ENCODE assay signal across 24 mouse cellular contexts in the genomic region with DNA sequence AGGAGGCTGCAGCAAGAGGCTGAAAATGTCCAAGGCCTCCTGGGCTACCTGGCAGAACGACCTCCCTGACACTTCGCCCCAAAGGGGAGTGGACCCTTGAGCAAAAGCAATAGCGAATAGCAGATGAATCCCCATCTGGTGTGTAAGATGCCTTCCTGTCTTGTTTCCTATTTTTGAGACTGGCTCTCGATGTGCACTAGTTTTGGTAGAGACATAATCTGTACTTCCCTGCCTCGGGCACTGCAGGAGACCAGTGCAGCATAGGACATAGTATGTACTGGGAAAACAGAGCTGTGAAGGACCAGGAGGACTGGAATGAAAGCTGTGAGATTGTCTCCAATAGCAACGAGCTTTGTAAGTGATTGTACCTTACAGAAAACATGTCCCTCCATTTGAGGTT. TPM values are rescaled to one million over a fixed set of nuclear protein-coding genes. Genes with fewer than 3 reads are reported as not detected.
DNase-seq lines count a peak whose midpoint lies in the region; TF ChIP-seq lines count a peak whose summit lies in the region.
"Had no signal": no experiment of that assay in that cellular context is flagged by ENCODE, and none has a peak within 500 bp of the region (broad histone marks: within the 10 kb centered on the region; RNA-seq: fewer than 3 reads in every experiment).

No protein-coding gene starts in this region.

- peaks cover 24% of the 10 kb centered on the region for H3K79me2 ChIP-seq in CH12.LX (replicated peaks; ENCODE audit: control insufficient read depth, extremely low read depth, insufficient read depth, poor library complexity, severe bottlenecking)

- H3K4me3 ChIP-seq in layer of hippocampus, adult 2 months, result no peak overlapping the region
- H3K4me3 ChIP-seq in CH12.LX (replicated peaks in 1 of 3; ENCODE audit: low read depth in 2 of 3, low read length in 2 of 3, poor library complexity in 1 of 3), result no peak overlapping the region
- no peak overlapping the region for H3K4me3 ChIP-seq in bone marrow, adult 2 months (replicated peaks; ENCODE audit: control insufficient read depth, low read depth, low read length)
- peak overlapping the region; percentile 64 for H3K4me3 ChIP-seq in megakaryocyte, embryonic 14.5 days (replicated peaks)
- H3K4me3 ChIP-seq: erythroblast, embryonic 14.5 days; hindbrain, embryonic 12.5 days; intestine, embryonic 15.5 days; liver, embryonic 12.5 days; neural tube, embryonic 15.5 days; stomach, embryonic 15.5 days had no signal

- TF ChIP-seq EP300 in CH12.LX (IDR thresholded peaks at IDR 0.05; ENCODE audit: low read length), result no peak

- H3K27ac ChIP-seq in layer of hippocampus, adult 2 months, result peak overlapping the region; percentile 37
- H3K27ac ChIP-seq in CH12.LX (ENCODE audit: insufficient read depth, low read depth), result no peak overlapping the region
- peak overlapping the region; percentile 74; the same call in 1 of the 2 replicates for H3K27ac ChIP-seq in bone marrow, adult 2 months (ENCODE audit: control insufficient read depth, insufficient read depth, low read depth, low read length, poor library complexity)
- H3K27ac ChIP-seq: hindbrain, embryonic 12.5 days; intestine, embryonic 15.5 days; kidney, postnatal 0 days; liver, embryonic 12.5 days; neural tube, embryonic 15.5 days; stomach, embryonic 15.5 days had no signal

- WGBS in bone marrow, adult 2 months, result 31% methylated on average over 6 of the region's 6 CpGs

- DNase-seq in layer of hippocampus, adult 2 months (ENCODE audit: low spot score in 2 of 2), result no peak
- DNase-seq in layer of hippocampus, adult 9-11 months, result no peak
- no peak for DNase-seq in CH12.LX (ENCODE audit: extremely low read depth)
- no peak for DNase-seq in thymus, adult 18-20 months
- DNase-seq in kidney, postnatal 25 days, result no peak
- DNase-seq: adrenal gland, postnatal 36 days; cerebellum, postnatal 10 days; left cerebral cortex, postnatal 4 days; lung, postnatal 10 days; retina, postnatal 1 day; thymus, postnatal 14 days had no signal

- H3K36me3 ChIP-seq in CH12.LX (replicated peaks in 1 of 2; ENCODE audit: control insufficient read depth in 1 of 2, insufficient read depth in 1 of 2, low read length in 1 of 2), result peaks cover 0 to 12% of the 10 kb centered on the region in 2 experiments
- H3K36me3 ChIP-seq in megakaryocyte, embryonic 14.5 days (replicated peaks; ENCODE audit: low read length), result peaks cover 43% of the 10 kb centered on the region
- H3K36me3 ChIP-seq: hindbrain, embryonic 12.5 days; intestine, embryonic 15.5 days; neural tube, embryonic 15.5 days; stomach, embryonic 15.5 days had no signal

- no peak for TF ChIP-seq RAD21 in CH12.LX (IDR thresholded peaks at IDR 0.05; ENCODE audit: low read depth, low read length)

- in situ Hi-C loops in CH12.LX (cut with MboI; ENCODE audit: low pct_ligation_motif_present, low pct_unique_long_range_greater_than_20kb, low sequenced_read_pairs), result loop anchor here (25.0 kb wide), 1 partner anchor 464 kb away; no protein-coding TSS in a partner anchor

- peaks cover 7 to 25% of the 10 kb centered on the region in 2 experiments; a peak in 3 of 4 replicates for H3K4me1 ChIP-seq in CH12.LX (ENCODE audit: control insufficient read depth in 1 of 2, insufficient read depth in 2 of 2)
- peaks cover 2% of the 10 kb centered on the region; the same call in 1 of the 2 replicates for H3K4me1 ChIP-seq in bone marrow, adult 2 months (ENCODE audit: control insufficient read depth, insufficient read depth, low read length)
- H3K4me1 ChIP-seq in megakaryocyte, embryonic 14.5 days, result peaks cover 51% of the 10 kb centered on the region
- H3K4me1 ChIP-seq: hindbrain, embryonic 12.5 days; intestine, embryonic 15.5 days; stomach, embryonic 15.5 days had no signal

- no peaks in the 10 kb centered on the region for H3K27me3 ChIP-seq in CH12.LX (replicated peaks)
- H3K27me3 ChIP-seq in megakaryocyte, embryonic 14.5 days (replicated peaks), result no peaks in the 10 kb centered on the region
- H3K27me3 ChIP-seq: hindbrain, embryonic 12.5 days; intestine, embryonic 15.5 days; liver, embryonic 12.5 days; neural tube, embryonic 15.5 days; stomach, embryonic 15.5 days had no signal

- H3K4me2 ChIP-seq in CH12.LX (ENCODE audit: insufficient read depth, low read depth, poor library complexity, severe bottlenecking), result 0 out of 2 replicates have a peak overlapping the region, but pooled peaks have one; percentile 31
- H3K4me2 ChIP-seq: hindbrain, embryonic 12.5 days; intestine, embryonic 15.5 days; liver, embryonic 12.5 days; neural tube, embryonic 15.5 days; stomach, embryonic 15.5 days had no signal

- no peak overlapping the region for H3K9ac ChIP-seq in CH12.LX (ENCODE audit: insufficient read depth, low read depth)
- H3K9ac ChIP-seq: hindbrain, embryonic 12.5 days; intestine, embryonic 15.5 days; liver, embryonic 12.5 days; neural tube, embryonic 15.5 days; stomach, embryonic 15.5 days had no signal

- no peak for TF ChIP-seq CTCF in layer of hippocampus, adult 2 months (conservative IDR thresholded peaks at IDR 0.05)
- TF ChIP-seq CTCF in CH12.LX (conservative IDR thresholded peaks at IDR 0.05 in 1 of 2, IDR thresholded peaks at IDR 0.05 in 1 of 2; ENCODE audit: low read depth in 2 of 2, low read length in 2 of 2), result no peak
- TF ChIP-seq CTCF in bone marrow, adult 2 months (IDR thresholded peaks at IDR 0.05; ENCODE audit: control insufficient read depth, insufficient read depth, low read length), result no peak

- no peaks in the 10 kb centered on the region for H3K9me3 ChIP-seq in CH12.LX (replicated peaks; ENCODE audit: low read length)
- H3K9me3 ChIP-seq in megakaryocyte, embryonic 14.5 days, result no peaks in the 10 kb centered on the region; the same call in 1 of the 2 replicates
- H3K9me3 ChIP-seq: G1E; hindbrain, embryonic 12.5 days; intestine, embryonic 15.5 days; liver, embryonic 12.5 days; neural tube, embryonic 15.5 days; stomach, embryonic 15.5 days had no signal

- no peak for TF ChIP-seq POLR2A in CH12.LX (IDR thresholded peaks at IDR 0.05; ENCODE audit: low read depth, low read length)
- TF ChIP-seq POLR2A in bone marrow, adult 2 months (IDR thresholded peaks at IDR 0.05; ENCODE audit: borderline replicate concordance, control insufficient read depth, low read depth, low read length), result no peak

- dilution Hi-C loops in CH12.LX (cut with MboI; ENCODE audit: extremely low pct_ligation_motif_present, extremely low pct_unique_long_range_greater_than_20kb, low sequenced_read_pairs), result no loop called here

TF ChIP-seq in CH12.LX, 34 proteins besides CTCF, POLR2A, EP300 and RAD21:
- TF ChIP-seq USF2 (conservative IDR thresholded peaks at IDR 0.05; ENCODE audit: low read depth, low read length) (no peak), MYC (IDR thresholded peaks at IDR 0.05; ENCODE audit: low read depth, low read length) (no peak), RCOR1 (conservative IDR thresholded peaks at IDR 0.05; ENCODE audit: low read depth, low read length) (no peak), ELF1 (IDR thresholded peaks at IDR 0.05; ENCODE audit: low read depth, low read length) (no peak), ZNF384 (IDR thresholded peaks at IDR 0.05; ENCODE audit: low read depth, low read length) (no peak), IRF4 (IDR thresholded peaks at IDR 0.05; ENCODE audit: low read depth, low read length) (no peak), JUN (IDR thresholded peaks at IDR 0.05; ENCODE audit: insufficient read depth, low read depth, low read length) (no peak), SMC3 (IDR thresholded peaks at IDR 0.05; ENCODE audit: low read depth, low read length) (no peak)

RNA-seq across cellular contexts. Expression of gene Mtmr6, which starts 8.3 kb away (rescaled TPM):
- total RNA-seq in layer of hippocampus, adult 2 months (2021), result 100 to 1,000 TPM; 103 to 105 TPM
- total RNA-seq in CH12.LX (2012; rRNA removed) (15.8 and 18.5 TPM in 2 replicates), CH12.LX (2014; rRNA removed) (20.3 and 25.3 TPM in 2 replicates)
- polyA plus RNA-seq in CH12.LX (2012; ENCODE audit: insufficient read length, low read depth), result 10.4 and 11.7 TPM in 2 replicates
- 10.6 and 18.6 TPM in 2 replicates for polyA plus RNA-seq in bone marrow, adult 2 months (2011; ENCODE audit: insufficient read depth, insufficient read length, low replicate concordance, missing spikeins)
- polyA plus RNA-seq in megakaryocyte, embryonic 14.5 days (2012; ENCODE audit: insufficient read depth, low replicate concordance), result 0.87 and 3.3 TPM in 2 replicates

RNA-seq across cellular contexts. Expression of gene Gm49336, which starts 22.0 kb away (rescaled TPM):
- 10 to 100 TPM; 70.8 to 73.8 TPM for total RNA-seq in layer of hippocampus, adult 2 months (2021)
- total RNA-seq in CH12.LX (2012; rRNA removed) (36.3 and 43.1 TPM in 2 replicates), CH12.LX (2014; rRNA removed) (102 and 125 TPM in 2 replicates)
- polyA plus RNA-seq in CH12.LX (2012; ENCODE audit: insufficient read length, low read depth), result 49.3 and 54.3 TPM in 2 replicates
- polyA plus RNA-seq in bone marrow, adult 2 months (2011; ENCODE audit: insufficient read depth, insufficient read length, low replicate concordance, missing spikeins), result 13.9 and 15.1 TPM in 2 replicates
- 1.3 and 14.1 TPM in 2 replicates for polyA plus RNA-seq in megakaryocyte, embryonic 14.5 days (2012; ENCODE audit: insufficient read depth, low replicate concordance)

RNA-seq across cellular contexts. Expression of gene Nupl1, which starts 22.1 kb away (rescaled TPM):
- under 1 TPM in 1 of 2 experiments, not detected in 1; 0.23 TPM for total RNA-seq in layer of hippocampus, adult 2 months (2021)
- total RNA-seq in CH12.LX (2012; rRNA removed) (not detected in 2 replicates), CH12.LX (2014; rRNA removed) (not detected in 2 replicates)
- polyA plus RNA-seq in CH12.LX (2012; ENCODE audit: insufficient read length, low read depth), result not detected in 2 replicates
- polyA plus RNA-seq in bone marrow, adult 2 months (2011; ENCODE audit: insufficient read depth, insufficient read length, low replicate concordance, missing spikeins), result 0.45 TPM in 1 of 2 replicates, not detected in the other
- polyA plus RNA-seq in megakaryocyte, embryonic 14.5 days (2012; ENCODE audit: insufficient read depth, low replicate concordance), result not detected in 2 replicates
- total RNA-seq: adrenal gland, postnatal 36 days; gastrocnemius, adult 8-10 months; layer of hippocampus, postnatal 14 days; left cerebral cortex, postnatal 4 days had no signal
- polyA plus RNA-seq: embryonic facial prominence, embryonic 11.5 days; erythroblast, embryonic 14.5 days; G1E; kidney, postnatal 0 days; liver, embryonic 12.5 days had no signal
